Mouse (Mus musculus) cerebellum, adult 8-10 months (tissue): ENCODE data around the gene Prcp.
"Not testable (repeated sequence)": the region's sequence is repeated elsewhere in the genome, so short reads cannot be mapped to it uniquely, and the experiment has no call there.

ENCODE experiments used
- DNase-seq: peaks from one replicate; pipeline ENCODE4 v3.0.0; 2022

Prcp gene

GRCm38 (mm10) chr7:92890618-92891230, 16.5 kb downstream of the Prcp start:
- DNase-seq: no peak

GRCm38 (mm10) chr7:92893478-92893877, 19.2 kb downstream of the Prcp start:
- no peak for DNase-seq

- no peak for DNase-seq
Observed at GRCm38 (mm10) chr7:92896036-92896435, 21.8 kb downstream of the Prcp start.

- DNase-seq: no peak
Observed at GRCm38 (mm10) chr7:92897021-92897420, 22.8 kb downstream of the Prcp start.

- peak; percentile 68 for DNase-seq
Observed at GRCm38 (mm10) chr7:92903360-92904038, 29.2 kb downstream of the Prcp start.

- not testable (repeated sequence) for DNase-seq
Observed at GRCm38 (mm10) chr7:92904285-92904684, 30.0 kb downstream of the Prcp start.

GRCm38 (mm10) chr7:92920172-92920856, 46.0 kb downstream of the Prcp start:
- no peak for DNase-seq

- DNase-seq: no peak
Observed at GRCm38 (mm10) chr7:92920857-92921172, 46.5 kb downstream of the Prcp start.

- no peak for DNase-seq
Observed at GRCm38 (mm10) chr7:92932792-92933191, 58.5 kb downstream of the Prcp start.

- not testable (repeated sequence) for DNase-seq
Observed at GRCm38 (mm10) chr7:92933308-92933948, 59.2 kb downstream of the Prcp start.

- no peak for DNase-seq
Observed at GRCm38 (mm10) chr7:92936747-92937146, 62.5 kb downstream of the Prcp start.

GRCm38 (mm10) chr7:92937955-92938354, 63.7 kb downstream of the Prcp start:
- DNase-seq: peak; percentile 9

GRCm38 (mm10) chr7:92939776-92940175, 65.5 kb downstream of the Prcp start:
- DNase-seq: no peak

GRCm38 (mm10) chr7:92950775-92951174, 76.5 kb downstream of the Prcp start:
- no peak for DNase-seq

- DNase-seq: no peak
Observed at GRCm38 (mm10) chr7:92952210-92952609, 77.9 kb downstream of the Prcp start.

- DNase-seq: no peak
Observed at GRCm38 (mm10) chr7:92959758-92960157, 85.5 kb downstream of the Prcp start.

GRCm38 (mm10) chr7:92961876-92962275, 87.6 kb downstream of the Prcp start:
- DNase-seq: no peak

- DNase-seq: peak; percentile 49
Observed at GRCm38 (mm10) chr7:92964754-92965501, 90.7 kb downstream of the Prcp start.

- peak; percentile 27 for DNase-seq
Observed at GRCm38 (mm10) chr7:92967381-92968127, 93.3 kb downstream of the Prcp start.

GRCm38 (mm10) chr7:92977429-92977828, 103.2 kb downstream of the Prcp start:
- no peak for DNase-seq

- no peak for DNase-seq
Observed at GRCm38 (mm10) chr7:92978225-92978624, 104.0 kb downstream of the Prcp start.

GRCm38 (mm10) chr7:92978720-92979119, 104.5 kb downstream of the Prcp start:
- DNase-seq: not testable (repeated sequence)
